Mouse (Mus musculus) neural tube, embryonic 10.5 days (tissue): ENCODE data around the gene 2310009B15Rik.
A peak's percentile ranks its signal among the peaks of the same experiment; 100 is the strongest.

Experiments
- DNase-seq: peaks from one replicate; pipeline ENCODE4 v3.0.0-alpha.2; 2017; ENCODE audit warnings: low spot score; ENCODE audit errors: extremely low spot score

2310009B15Rik gene

DNA sequence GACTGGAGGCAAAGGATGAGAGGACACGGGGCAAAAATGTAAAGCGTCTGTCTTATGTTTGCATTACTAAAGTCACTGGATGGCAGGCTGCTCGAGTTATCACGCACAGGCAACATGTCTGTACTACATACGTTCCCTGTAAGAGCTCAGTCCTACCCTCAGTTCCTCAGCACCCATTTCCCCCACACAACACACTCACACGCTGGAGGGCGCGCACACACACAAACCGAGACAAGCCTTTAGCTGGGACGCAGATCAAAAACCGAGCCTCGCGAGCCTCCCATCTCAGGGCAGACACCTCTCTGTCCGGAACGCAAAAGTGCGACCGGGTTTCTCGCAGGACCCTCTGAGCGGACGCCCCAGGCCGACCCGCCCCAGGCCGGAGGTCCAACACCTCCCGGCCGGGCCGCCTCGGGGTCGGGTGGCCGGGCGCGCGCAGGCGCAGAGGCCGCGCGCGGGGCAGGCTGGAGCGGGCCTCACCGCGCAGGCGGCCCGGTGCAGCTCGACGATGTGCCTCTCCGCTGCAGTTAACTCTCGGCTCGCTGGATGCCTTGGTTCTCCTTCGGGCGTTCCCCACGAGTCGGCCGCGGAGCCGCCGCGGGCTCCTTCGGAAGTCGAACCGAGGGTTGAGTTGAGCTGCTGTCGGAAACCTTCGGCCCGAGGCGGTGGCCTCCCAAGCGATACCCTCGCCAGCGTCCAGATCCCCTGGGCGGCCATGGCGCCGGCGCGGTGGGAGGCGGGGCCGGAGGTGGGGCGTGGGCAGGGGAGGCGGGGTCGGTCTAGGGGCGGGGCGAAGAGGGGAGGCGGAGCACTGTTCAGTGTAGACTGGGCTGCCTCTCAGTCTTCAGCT, at the start of gene 2310009B15Rik:
TSS of gene 2310009B15Rik (minus strand) at position 752 of the 850 bp plus-strand sequence.
- DNase-seq = peak; percentile 90

DNA sequence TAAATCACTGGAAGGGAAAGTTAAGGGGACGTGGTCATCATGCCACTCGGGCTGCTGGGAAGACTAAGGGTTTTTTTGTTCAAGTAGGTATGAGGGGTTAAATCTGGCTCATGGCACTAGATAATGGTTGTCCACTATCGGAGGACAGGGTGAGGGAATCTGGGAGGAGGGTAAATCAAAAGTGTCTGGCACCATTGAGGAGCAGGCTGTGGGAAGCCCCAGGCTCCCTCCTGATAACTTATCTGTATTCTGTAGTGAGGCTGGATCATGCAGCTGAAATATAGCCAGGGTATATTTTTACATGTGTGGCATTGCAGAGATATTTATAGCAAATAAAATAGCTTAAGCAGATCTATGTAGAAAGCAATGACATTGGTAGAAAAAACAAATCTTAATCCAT, 49.6 kb upstream of the 2310009B15Rik start:
- DNase-seq = no peak

DNA sequence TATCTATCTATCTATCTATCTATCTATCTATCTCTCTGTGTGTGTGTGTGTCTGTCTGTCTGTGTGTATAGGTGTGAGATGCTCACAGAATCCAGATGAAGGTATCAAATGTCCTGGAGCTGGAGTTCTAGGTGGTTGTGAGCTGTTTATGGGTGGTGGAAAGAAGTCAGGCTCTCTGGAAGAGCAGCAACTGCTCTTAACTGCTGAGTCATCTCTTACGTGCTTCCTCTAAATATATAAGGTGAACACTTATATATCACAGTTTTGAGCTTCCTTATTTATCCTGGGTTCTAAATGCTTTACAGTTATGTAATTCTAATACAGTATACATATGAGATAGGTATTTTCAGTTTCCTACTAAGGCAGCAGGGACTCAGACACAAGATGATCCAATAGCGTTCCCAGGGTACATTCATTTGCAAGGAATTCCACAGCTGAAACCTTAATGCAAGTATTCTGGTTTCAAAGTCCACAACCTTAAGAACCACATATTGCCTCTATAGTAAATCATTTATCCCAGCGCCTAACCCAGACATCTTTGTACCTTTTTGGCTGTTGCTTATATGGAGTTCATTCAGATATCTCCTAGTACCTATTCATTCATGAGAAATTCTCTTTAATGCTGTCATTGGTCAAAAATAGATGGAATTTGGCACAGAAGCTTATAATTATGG, 48.6 kb upstream of the 2310009B15Rik start:
- no peak for DNase-seq

DNA sequence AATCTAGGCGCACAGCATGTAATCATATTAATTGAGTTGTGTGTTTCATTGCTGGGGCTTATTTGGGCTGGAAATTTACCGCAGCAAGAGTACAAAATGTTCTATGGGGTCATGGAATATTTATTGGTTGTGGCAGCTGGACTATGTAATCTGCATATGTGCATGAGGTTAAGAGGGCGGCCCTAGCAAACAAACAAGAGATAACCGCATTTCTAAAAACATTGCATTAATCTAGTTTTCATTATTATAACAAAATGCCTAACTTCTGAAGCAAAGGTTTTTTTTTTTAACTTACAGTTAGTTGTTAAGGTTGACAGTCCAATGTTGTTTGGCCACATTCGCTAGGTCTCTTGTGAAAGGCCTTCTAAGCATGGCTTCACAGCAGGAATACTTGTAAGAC, 47.2 kb upstream of the 2310009B15Rik start:
- DNase-seq = no peak

DNA sequence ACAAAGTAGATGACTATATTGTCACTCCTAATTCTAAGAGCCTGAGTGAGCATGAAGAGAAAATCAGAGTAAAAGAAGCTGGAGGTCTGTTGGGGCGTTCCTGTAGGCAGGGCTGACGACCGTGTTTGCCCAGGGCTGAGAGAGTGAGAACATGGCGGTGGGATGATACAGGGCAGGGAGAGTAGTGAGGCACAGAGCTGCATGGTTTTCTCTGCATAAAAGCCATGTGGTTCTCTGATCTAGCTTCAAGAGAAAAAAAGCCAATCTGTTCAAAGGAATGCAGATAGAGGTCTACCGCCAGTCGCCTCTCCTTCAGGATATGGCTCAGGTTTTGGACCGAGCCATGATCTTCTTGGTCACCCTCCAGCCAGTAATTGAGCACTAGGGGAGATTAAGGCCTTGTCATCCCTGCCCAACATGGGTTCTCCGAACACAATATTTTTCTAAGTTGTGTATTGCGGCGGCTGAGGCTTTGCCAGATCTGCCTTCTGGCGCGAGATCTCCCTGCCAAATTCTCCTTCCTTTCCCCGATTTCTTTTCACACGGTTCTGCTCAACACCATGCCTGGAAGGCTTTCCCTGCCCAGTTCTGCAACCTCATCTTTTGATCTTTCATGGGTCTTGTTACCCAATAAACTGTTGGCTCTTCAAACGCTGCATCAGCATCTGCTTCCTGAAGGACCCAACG, 44.9 kb upstream of the 2310009B15Rik start:
- DNase-seq = no peak

DNA sequence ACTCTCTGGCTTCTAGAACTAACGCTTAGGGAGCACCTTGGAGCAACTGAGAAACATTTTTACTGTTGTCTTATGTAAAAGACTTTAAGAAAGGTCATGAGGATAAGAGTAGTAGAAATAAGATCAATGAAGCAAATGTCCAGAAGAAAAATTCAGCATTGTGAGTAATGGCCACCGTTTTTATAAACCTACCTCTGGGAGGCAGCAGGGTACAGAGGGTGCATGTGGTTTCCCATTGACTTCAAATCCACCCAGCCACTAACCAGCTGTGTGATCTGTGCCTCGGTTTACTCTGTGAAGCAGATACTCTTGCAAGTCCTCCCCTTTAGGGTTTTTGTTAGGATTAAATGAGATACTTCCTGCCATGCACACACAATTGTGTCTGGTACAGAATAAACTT, 39.4 kb upstream of the 2310009B15Rik start:
- no peak for DNase-seq

DNA sequence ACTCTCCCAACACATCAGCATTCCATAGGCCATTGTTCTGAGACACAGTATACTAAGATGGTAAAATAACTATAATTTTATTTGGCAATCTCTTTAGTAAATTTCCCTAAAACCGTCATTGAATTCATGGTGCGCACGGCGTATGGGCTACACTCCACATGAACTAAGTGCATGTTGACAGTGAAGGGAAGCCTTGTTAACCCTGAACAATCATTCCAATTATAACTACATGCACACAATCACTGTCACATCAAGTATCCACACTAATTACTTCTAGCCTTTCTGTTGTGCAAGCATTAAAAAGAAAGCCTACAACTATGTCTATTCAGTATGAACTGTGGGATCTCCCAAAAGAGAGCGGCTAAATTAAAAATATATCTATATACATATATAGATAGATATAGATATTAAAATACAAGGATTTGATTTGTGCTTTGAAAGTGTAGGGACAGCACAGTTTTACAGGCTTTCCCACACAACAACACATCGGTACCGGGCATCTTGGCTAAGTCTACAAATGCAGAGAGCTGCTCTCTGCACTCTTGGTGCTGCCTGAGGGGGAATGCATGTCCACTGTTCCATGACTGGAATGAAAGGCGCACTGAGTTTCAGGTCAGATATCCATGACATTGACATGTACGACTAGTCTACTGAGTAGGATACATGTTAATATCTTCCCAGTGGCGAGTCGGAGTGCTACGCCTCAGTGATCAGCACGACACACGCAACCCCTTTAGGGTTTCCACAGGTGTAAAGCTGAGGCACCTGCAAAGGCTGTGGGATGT, 21.0 kb upstream of the 2310009B15Rik start:
- no peak for DNase-seq

DNA sequence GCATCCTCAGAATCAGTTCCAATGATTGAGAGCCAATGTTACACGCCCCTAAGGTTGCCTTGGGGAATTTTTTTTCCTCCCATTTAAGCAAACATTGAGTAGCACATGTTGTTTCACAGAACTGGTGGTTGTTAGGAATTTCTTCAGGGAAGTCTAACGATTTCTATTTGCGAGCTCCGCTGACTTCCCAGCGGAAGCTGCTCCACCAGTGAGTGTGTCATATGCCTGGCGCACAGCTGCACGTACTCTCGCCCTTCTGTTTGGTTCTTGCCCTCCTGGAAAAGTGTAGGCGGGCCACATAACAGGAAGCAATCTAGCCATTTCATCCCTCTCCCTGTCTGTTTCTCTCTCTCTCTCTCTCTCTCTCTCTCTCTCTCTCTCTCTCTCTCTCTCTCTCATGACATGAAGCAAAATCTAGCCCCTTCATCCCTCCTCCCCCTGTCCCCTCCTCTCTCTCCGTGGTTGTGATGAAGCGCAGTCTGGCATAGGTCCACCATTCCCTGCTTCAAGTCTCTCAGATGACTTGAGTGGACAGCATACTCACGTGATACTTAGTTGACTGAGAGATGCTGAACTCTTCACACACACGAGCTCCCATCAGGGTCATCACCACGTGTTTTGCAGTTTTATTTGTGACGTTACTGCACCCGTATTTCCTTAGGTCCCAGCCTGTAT, 19.9 kb upstream of the 2310009B15Rik start:
- DNase-seq = no peak

DNA sequence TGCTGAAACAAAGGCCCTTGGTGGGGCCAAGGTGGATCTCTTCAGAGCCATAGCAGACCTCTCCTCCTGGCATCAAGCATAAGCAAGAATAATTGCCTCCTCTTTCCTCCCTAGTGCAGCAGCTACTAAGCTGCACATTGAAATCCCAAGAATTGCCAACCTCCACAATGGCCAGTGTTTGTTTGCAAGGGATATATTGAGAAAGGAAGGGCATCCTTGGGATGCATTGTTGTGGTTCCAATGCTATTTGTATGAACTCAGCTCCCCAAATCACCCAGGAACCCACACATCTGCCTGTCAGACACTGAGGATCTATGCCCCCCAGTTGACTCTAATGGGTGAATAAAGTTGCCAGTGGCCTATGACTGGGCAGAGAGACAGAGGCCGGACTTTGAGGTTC, 5.8 kb downstream of the 2310009B15Rik start:
- DNase-seq = peak; percentile 7

DNA sequence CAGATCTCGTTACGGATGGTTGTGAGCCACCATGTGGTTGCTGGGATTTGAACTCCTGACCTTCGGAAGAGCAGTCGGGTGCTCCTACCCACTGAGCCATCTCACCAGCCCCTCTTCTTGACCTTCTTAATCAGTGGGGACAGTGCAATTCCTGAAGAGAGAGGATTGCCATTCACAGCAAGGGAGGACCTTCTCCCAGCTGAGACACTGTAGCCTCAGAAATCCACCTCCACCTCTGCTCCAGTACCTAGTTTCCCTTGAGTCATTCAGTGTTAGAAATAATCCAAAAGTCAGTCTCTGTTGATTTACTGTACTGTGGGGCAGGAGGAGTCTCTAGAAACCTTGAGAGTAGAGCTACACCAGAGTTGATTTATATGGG, 6.5 kb downstream of the 2310009B15Rik start:
- peak; percentile 12 for DNase-seq

DNA sequence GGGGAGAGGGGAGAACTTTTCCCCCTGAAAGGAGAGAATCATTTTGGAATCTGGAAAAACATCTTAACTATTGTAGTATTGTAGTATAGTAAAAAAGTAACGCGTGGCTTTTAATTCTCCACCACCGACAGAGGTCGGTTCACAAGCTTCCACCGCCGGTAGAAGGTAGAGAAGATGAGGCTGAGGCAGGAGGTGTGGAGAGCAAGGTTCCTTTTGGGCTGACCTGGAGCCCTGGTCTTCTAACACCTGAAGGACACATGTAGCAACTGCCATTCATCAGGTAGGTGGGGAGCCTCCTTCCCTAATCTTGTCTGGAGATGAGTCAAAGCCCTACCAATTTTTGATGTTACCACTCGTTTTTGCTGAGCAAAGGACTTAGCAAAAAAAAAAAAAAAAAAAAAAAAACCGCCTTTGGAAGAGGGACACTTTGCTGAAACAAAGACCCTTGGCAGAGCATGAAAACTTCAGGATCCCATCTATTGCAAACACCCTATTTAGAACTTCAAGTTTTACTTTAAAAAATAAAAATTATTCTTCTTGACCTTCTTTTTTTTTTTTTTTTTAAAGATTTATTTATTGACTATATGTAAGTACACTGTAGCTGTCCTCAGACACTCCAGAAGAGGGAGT, 7.0 kb downstream of the 2310009B15Rik start:
- DNase-seq = peak; percentile 18

DNA sequence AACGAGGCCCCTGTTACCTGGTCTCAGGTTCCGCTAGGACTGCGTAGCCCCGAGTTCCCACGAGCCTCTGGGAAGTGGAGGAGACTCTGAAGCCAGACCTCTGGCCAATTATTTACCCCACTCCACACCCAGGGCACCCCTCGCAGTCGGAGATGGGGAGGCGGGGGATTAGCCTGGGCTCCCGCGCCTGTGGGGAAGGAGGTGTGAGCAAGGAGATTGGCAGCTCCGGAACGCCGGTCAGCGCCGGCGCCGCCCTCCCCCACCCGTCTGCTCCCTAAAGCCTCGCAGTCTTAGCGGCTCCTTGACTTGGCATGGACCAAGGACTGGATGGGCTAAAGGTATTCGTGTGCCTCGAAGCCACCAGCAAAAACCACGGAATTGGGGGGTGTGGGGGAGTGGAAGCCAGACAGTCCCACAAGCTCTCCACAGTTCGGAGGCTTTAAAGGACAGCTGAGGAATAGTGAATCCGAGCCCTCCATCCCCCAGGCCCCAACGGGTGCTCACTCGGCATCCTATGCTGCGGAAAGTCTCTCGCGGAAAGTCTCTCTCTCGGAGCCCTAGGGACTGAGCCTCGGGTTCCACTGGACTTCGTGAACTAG, 8.0 kb downstream of the 2310009B15Rik start, which contains the start of gene Lhx9:
TSS of gene Lhx9 (minus strand) at position 67 of the 599 bp plus-strand sequence.
- peak; percentile 70 for DNase-seq

DNA sequence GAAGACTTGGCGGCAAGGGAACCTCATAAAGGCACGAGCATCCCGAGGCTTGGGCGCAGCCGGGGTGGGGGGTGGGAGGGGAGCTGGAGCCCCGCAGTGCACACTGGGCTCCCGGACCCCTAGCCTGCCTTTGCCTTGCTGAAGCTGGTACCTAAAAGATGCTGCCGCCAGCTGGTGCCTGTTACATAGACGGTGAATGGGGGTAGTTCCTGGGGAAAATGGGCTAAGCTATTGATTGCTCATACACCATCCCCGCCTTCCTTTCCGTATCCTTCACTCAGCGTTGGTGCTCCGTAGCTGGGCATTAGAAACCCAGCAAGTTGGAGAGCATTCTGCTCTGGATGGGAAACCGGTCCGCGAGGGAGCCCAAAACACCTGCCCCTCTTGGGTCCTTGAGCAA, 8.6 kb downstream of the 2310009B15Rik start:
- DNase-seq = peak; percentile 55

DNA sequence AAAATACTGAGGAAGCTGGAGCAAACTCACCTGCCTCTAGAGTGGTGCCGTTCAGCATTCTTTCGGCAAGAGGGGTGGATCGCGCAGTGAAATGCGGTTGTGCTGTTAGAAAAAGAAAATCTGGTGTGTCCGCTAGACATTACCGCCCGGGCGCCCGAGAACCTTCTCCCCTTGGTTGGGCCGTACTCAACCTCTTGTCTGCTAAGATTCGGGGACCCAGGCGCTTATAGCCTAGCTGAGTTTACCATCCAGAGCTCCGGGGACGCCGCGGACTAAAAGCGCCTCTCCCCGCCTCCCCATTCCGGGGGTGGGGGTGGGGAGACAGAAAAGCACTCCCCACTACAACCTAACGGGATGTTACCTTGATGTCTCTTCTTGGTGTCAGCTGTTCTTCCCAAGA, 9.5 kb downstream of the 2310009B15Rik start:
- DNase-seq = peak; percentile 47

DNA sequence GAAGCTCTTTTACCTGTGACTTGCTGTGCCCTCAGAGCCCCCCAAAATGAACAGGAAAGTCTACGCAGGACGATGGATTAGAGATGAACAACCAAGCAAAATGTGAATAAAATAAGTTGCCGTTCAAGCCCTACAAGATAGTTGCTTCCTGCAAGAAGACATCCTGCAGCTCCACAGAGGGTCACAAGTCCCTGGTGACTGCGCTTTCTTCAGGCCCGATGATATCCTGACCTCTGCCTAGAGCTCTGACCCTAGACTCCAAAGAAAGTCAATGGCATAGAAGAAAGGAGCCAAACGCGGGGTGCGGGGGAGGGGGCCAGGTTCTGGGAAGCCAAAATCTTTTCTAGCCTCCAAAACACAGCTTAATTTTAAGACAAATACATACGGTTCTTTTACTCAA, 10.1 kb downstream of the 2310009B15Rik start:
- peak; percentile 46 for DNase-seq

DNA sequence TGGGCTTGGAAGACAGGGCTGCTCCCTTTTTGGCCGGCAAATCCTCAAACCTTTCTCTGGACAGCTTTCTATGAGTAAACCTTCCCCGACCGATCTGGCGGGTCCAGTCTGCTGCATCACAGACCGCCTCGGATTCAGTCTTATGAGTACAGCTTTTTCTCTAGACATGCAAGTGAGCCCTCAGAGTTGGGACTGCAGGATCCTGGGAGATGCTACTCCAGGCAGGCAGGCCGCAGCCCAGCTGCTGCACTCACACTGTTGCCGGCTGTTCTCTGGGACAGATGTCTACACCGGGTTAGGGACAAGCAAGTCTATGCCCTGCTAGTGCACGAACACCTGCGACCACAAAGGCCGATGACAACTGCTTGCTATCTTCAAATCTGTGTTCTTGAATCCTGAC, 10.5 kb downstream of the 2310009B15Rik start:
- DNase-seq = peak; percentile 47

DNA sequence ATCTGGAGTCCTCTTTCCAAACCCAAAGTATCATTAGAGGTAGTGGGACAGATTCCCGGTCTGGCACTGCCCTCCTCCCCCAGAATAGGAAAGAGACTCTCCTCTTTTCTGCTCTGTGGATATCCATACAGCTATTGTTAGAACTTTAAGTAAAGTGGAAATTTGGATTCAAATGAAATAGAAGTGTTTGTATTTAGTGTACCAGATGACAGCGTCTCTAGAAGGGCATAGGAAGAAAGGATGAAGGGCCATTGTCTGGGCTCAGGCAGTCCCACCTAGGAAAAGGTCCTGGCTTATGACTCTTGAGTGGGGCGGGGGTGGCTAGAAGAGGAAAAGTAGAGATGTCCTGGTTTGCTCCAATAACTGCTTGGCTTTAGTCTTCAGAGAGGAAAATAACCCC, 11.2 kb downstream of the 2310009B15Rik start:
- no peak for DNase-seq

DNA sequence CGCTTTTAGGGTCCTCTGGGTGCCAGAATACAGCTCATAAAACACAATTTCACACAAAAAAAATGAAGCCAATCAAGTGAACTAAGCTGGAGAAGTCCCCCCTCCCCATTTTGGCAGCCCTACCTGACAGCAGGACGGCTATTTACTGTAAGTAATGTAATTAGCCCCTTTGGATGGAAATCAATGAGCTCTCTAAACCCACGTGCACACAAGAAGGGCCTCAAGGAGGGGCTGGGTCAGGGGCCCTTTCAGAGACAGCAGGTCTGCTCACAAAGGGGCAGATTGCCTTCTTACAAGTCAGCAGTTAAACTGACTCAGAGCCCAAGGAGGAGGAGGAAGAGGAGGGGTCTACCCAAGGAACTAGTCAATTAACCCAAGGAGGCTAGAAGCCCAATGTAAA, 12.5 kb downstream of the 2310009B15Rik start:
- DNase-seq = no peak

DNA sequence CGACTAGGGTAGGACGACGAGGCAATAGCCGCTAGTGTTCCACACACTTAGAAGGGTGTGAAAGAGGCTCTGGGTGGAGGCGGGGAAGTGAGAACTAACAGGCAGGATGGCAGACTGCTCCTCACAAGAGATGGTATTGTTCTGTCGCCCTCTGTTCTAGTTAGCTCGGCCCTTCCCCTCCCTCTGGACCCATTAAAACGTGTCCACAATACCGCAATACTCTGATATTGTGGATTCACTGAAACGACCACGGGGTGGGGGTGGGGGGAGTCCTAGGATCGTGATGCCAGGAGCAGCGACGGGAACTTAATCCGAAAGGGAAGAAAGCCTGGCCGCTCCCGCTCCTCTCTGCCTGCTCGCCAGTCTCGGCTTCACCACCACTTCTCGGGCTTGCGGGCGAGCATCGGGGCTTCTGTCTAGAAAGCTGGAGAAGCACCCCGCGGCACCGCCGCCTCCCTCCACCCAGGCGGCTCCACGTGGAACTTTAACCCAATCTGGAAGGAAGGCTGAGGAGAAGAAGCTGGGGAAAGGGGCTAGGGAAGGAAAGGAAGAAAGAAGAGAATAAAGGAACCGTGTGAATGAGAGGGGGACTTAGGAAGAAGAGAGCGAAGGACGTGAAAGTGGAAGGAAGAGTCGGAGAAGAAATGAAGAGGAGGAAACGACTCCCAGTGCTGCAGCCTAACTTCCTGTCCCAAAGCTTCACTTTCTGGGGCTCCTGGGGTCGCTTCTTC, 13.1 kb downstream of the 2310009B15Rik start:
- DNase-seq = peak; percentile 78
